Mouse (Mus musculus): Measurements from ENCODE around the gene Gm20604. TPM values are rescaled to one million over a fixed set of nuclear protein-coding genes. Genes with fewer than 3 reads are reported as not detected.

The Gm20604 gene
- polyA plus RNA-seq, 1 experiment from 2014 or later, result 6.3 TPM

GRCm38 (mm10) chr12:102730798-102731619, 27.5 kb downstream of the Gm20604 start:
- ATAC-seq (ENCODE audit: low read depth), result no peak
- Histone ChIP-seq H3K4me3 (ENCODE audit: low read depth, low read length) (no peak overlapping the region), H3K27me3 (ENCODE audit: control insufficient read depth, insufficient read depth, low read depth, low read length) (no peaks in the 10 kb centered on the region), H3K4me1 (ENCODE audit: control insufficient read depth, low read depth, low read length) (peaks cover 16% of the 10 kb centered on the region), H3K9me3 (replicated peaks; ENCODE audit: control insufficient read depth, low read length) (no peaks in the 10 kb centered on the region), H3K9ac (ENCODE audit: low read depth, low read length) (no peak overlapping the region), H3K36me3 (ENCODE audit: control insufficient read depth, insufficient read depth) (no peaks in the 10 kb centered on the region), H3K4me2 (ENCODE audit: low read depth, low read length) (peak overlapping the region; percentile 51; the same call in 1 of the 2 replicates), H3K27ac (ENCODE audit: low read length) (no peak overlapping the region)
- WGBS (ENCODE audit: insufficient replicate concordance), result 39% methylated on average over 16 of the region's 16 CpGs

GRCm38 (mm10) chr12:102729855-102730797, 28.3 kb downstream of the Gm20604 start:
- Histone ChIP-seq H3K27me3 (ENCODE audit: control insufficient read depth, insufficient read depth, low read depth, low read length) (no peaks in the 10 kb centered on the region), H3K4me2 (ENCODE audit: low read depth, low read length) (peak overlapping the region; percentile 51), H3K4me1 (ENCODE audit: control insufficient read depth, low read depth, low read length) (peaks cover 16% of the 10 kb centered on the region), H3K36me3 (ENCODE audit: control insufficient read depth, insufficient read depth) (no peaks in the 10 kb centered on the region), H3K4me3 (ENCODE audit: low read depth, low read length) (peak overlapping the region; percentile 12; the same call in 1 of the 2 replicates), H3K9ac (ENCODE audit: low read depth, low read length) (no peak overlapping the region), H3K9me3 (replicated peaks; ENCODE audit: control insufficient read depth, low read length) (no peaks in the 10 kb centered on the region), H3K27ac (ENCODE audit: low read length) (no peak overlapping the region)
- ATAC-seq (ENCODE audit: low read depth), result peak; percentile 93
- WGBS (ENCODE audit: insufficient replicate concordance), result 35% methylated on average over 26 of the region's 26 CpGs

GRCm38 (mm10) chr12:102725761-102726175, 32.7 kb downstream of the Gm20604 start:
- Histone ChIP-seq H3K27ac (ENCODE audit: low read length) (no peak overlapping the region), H3K4me2 (ENCODE audit: low read depth, low read length) (no peak overlapping the region), H3K4me3 (ENCODE audit: low read depth, low read length) (no peak overlapping the region), H3K36me3 (ENCODE audit: control insufficient read depth, insufficient read depth) (no peaks in the 10 kb centered on the region), H3K27me3 (ENCODE audit: control insufficient read depth, insufficient read depth, low read depth, low read length) (no peaks in the 10 kb centered on the region), H3K4me1 (ENCODE audit: control insufficient read depth, low read depth, low read length) (peaks cover 9% of the 10 kb centered on the region), H3K9me3 (replicated peaks; ENCODE audit: control insufficient read depth, low read length) (no peaks in the 10 kb centered on the region), H3K9ac (ENCODE audit: low read depth, low read length) (no peak overlapping the region)
- ATAC-seq (ENCODE audit: low read depth), result no peak
- 48% methylated on average over 7 of the region's 7 CpGs for WGBS (ENCODE audit: insufficient replicate concordance)

- ATAC-seq (ENCODE audit: low read depth), result no peak
- H3K27ac ChIP-seq (ENCODE audit: low read length), result no peak overlapping the region
- 78% methylated on average over 6 of the region's 6 CpGs for WGBS (ENCODE audit: insufficient replicate concordance)
Measured at GRCm38 (mm10) chr12:102725146-102725545, 33.3 kb downstream of the Gm20604 start.

GRCm38 (mm10) chr12:102723861-102724260, 34.6 kb downstream of the Gm20604 start:
- H3K36me3 ChIP-seq (ENCODE audit: control insufficient read depth, insufficient read depth), result no peaks in the 10 kb centered on the region
- H3K4me2 ChIP-seq (ENCODE audit: low read depth, low read length), result no peak overlapping the region
- no peak overlapping the region for H3K27ac ChIP-seq (ENCODE audit: low read length)
- H3K4me3 ChIP-seq (ENCODE audit: low read depth, low read length), result no peak overlapping the region
- H3K9ac ChIP-seq (ENCODE audit: low read depth, low read length), result no peak overlapping the region
- H3K9me3 ChIP-seq (replicated peaks; ENCODE audit: control insufficient read depth, low read length), result no peaks in the 10 kb centered on the region
- H3K4me1 ChIP-seq (ENCODE audit: control insufficient read depth, low read depth, low read length), result no peaks in the 10 kb centered on the region; the same call in 1 of the 2 replicates
- no peak for ATAC-seq (ENCODE audit: low read depth)
- no peaks in the 10 kb centered on the region for H3K27me3 ChIP-seq (ENCODE audit: control insufficient read depth, insufficient read depth, low read depth, low read length)
- 53% methylated on average over 6 of the region's 6 CpGs for WGBS (ENCODE audit: insufficient replicate concordance)

More at GRCm38 (mm10) chr12:102725146-102725545, 33.3 kb downstream of the Gm20604 start:
- Histone ChIP-seq H3K4me2 (ENCODE audit: low read depth, low read length) (no peak overlapping the region), H3K36me3 (ENCODE audit: control insufficient read depth, insufficient read depth) (no peaks in the 10 kb centered on the region), H3K27me3 (ENCODE audit: control insufficient read depth, insufficient read depth, low read depth, low read length) (no peaks in the 10 kb centered on the region), H3K9ac (ENCODE audit: low read depth, low read length) (no peak overlapping the region), H3K4me1 (ENCODE audit: control insufficient read depth, low read depth, low read length) (peaks cover 2% of the 10 kb centered on the region), H3K9me3 (replicated peaks; ENCODE audit: control insufficient read depth, low read length) (no peaks in the 10 kb centered on the region), H3K4me3 (ENCODE audit: low read depth, low read length) (no peak overlapping the region)

- Histone ChIP-seq H3K36me3 (ENCODE audit: control insufficient read depth, insufficient read depth) (no peaks in the 10 kb centered on the region), H3K4me1 (ENCODE audit: control insufficient read depth, low read depth, low read length) (no peaks in the 10 kb centered on the region; the same call in 1 of the 2 replicates), H3K9ac (ENCODE audit: low read depth, low read length) (no peak overlapping the region), H3K9me3 (replicated peaks; ENCODE audit: control insufficient read depth, low read length) (no peaks in the 10 kb centered on the region), H3K27me3 (ENCODE audit: control insufficient read depth, insufficient read depth, low read depth, low read length) (no peaks in the 10 kb centered on the region), H3K4me2 (ENCODE audit: low read depth, low read length) (no peak overlapping the region), H3K27ac (ENCODE audit: low read length) (no peak overlapping the region), H3K4me3 (ENCODE audit: low read depth, low read length) (no peak overlapping the region)
- WGBS (ENCODE audit: insufficient replicate concordance), result 70% methylated on average over 8 of the region's 8 CpGs
- no peak for ATAC-seq (ENCODE audit: low read depth)
Measured at GRCm38 (mm10) chr12:102722966-102723365, 35.5 kb downstream of the Gm20604 start.

- no peak overlapping the region for H3K9ac ChIP-seq (ENCODE audit: low read depth, low read length)
- H3K9me3 ChIP-seq (replicated peaks; ENCODE audit: control insufficient read depth, low read length), result no peaks in the 10 kb centered on the region
- no peaks in the 10 kb centered on the region; the same call in 1 of the 2 replicates for H3K4me1 ChIP-seq (ENCODE audit: control insufficient read depth, low read depth, low read length)
- H3K4me3 ChIP-seq (ENCODE audit: low read depth, low read length), result no peak overlapping the region
- H3K36me3 ChIP-seq (ENCODE audit: control insufficient read depth, insufficient read depth), result no peaks in the 10 kb centered on the region
- no peaks in the 10 kb centered on the region for H3K27me3 ChIP-seq (ENCODE audit: control insufficient read depth, insufficient read depth, low read depth, low read length)
- H3K27ac ChIP-seq (ENCODE audit: low read length), result no peak overlapping the region
- ATAC-seq (ENCODE audit: low read depth), result no peak
- no peak overlapping the region for H3K4me2 ChIP-seq (ENCODE audit: low read depth, low read length)
- WGBS (ENCODE audit: insufficient replicate concordance), result 68% methylated on average over 11 of the region's 11 CpGs
Measured at GRCm38 (mm10) chr12:102722451-102722850, 36.0 kb downstream of the Gm20604 start.

GRCm38 (mm10) chr12:102719552-102720315, 38.7 kb downstream of the Gm20604 start:
- no peak overlapping the region for H3K4me3 ChIP-seq (ENCODE audit: low read depth, low read length)
- H3K4me2 ChIP-seq (ENCODE audit: low read depth, low read length), result no peak overlapping the region
- no peaks in the 10 kb centered on the region for H3K27me3 ChIP-seq (ENCODE audit: control insufficient read depth, insufficient read depth, low read depth, low read length)
- H3K4me1 ChIP-seq (ENCODE audit: control insufficient read depth, low read depth, low read length), result no peaks in the 10 kb centered on the region
- H3K27ac ChIP-seq (ENCODE audit: low read length), result no peak overlapping the region
- H3K9me3 ChIP-seq (replicated peaks; ENCODE audit: control insufficient read depth, low read length), result no peaks in the 10 kb centered on the region
- no peak overlapping the region for H3K9ac ChIP-seq (ENCODE audit: low read depth, low read length)
- no peaks in the 10 kb centered on the region for H3K36me3 ChIP-seq (ENCODE audit: control insufficient read depth, insufficient read depth)
- ATAC-seq (ENCODE audit: low read depth), result 0 out of 2 replicates have a peak, but pooled peaks have one; percentile 30
- WGBS (ENCODE audit: insufficient replicate concordance), result 33% methylated on average over 13 of the region's 13 CpGs

Measured in liver, embryonic 16.5 days (tissue).